Mouse (Mus musculus): Measurements from ENCODE around the gene 2700081O15Rik.
"Not testable (repeated sequence)": the region's sequence is repeated elsewhere in the genome, so short reads cannot be mapped to it uniquely, and the experiment has no call there.

- TF ChIP-seq CTCF (IDR thresholded peaks at IDR 0.05 in 2 of 3, conservative IDR thresholded peaks at IDR 0.05 in 1 of 3; ENCODE audit: control insufficient read depth in 1 of 3, insufficient read depth in 1 of 3, low read depth in 2 of 3, low read length in 3 of 3, poor library complexity in 1 of 3, severe bottlenecking in 1 of 3) = peak; percentile 44 to 73 (median 61)
- TF ChIP-seq GATA1 (IDR thresholded peaks at IDR 0.05; ENCODE audit: low read depth, low read length); POLR2AphosphoS5 (IDR thresholded peaks at IDR 0.05; ENCODE audit: borderline replicate concordance, low read depth, low read length); EP300 (IDR thresholded peaks at IDR 0.05; ENCODE audit: low read depth in 1 of 2, low read length in 2 of 2); MAX (IDR thresholded peaks at IDR 0.05; ENCODE audit: low read length); UBTF (IDR thresholded peaks at IDR 0.05; ENCODE audit: borderline replicate concordance, insufficient read depth, low read depth, low read length); USF1 (IDR thresholded peaks at IDR 0.05; ENCODE audit: low read depth, low read length): not testable (repeated sequence)
These were observed 20.3 kb upstream of the 2700081O15Rik start for GRCm38 (mm10) chr19:7396867-7397826.
